ENCODE assay signal across 16 mouse cellular contexts in the genomic region with DNA sequence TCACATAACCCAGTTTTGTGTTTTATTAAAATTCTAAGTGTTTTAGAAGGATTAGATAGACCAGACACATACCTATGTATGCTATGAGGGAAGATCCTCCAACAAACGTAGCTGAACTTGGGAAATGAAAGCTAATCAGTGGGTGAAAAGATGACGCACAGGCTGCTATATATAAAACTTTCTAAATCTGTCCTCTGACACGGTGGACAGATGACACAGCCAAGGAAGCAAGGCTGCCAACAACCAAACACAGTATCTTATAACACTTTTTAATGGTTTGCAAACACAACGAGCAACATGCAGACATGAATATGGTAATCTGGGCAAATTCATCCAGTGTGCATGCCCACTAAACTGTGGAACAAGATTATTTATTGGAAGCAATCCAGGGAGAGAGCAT. TPM values are rescaled to one million over a fixed set of nuclear protein-coding genes. Genes with fewer than 3 reads are reported as not detected.
DNase-seq lines count a peak whose midpoint lies in the region; ATAC-seq lines count a peak whose summit lies in the region.
"Had no signal": no experiment of that assay in that cellular context is flagged by ENCODE, and none has a peak within 500 bp of the region (broad histone marks: within the 10 kb centered on the region; RNA-seq: fewer than 3 reads in every experiment).

A gene (minus strand): TSS at position 160 of the 400 bp plus-strand sequence.

- ATAC-seq in erythroid progenitor cell, adult 5-6 weeks (replicated peaks; ENCODE audit: low FRiP score, poor library complexity, severe bottlenecking), result no peak
- ATAC-seq in hindbrain, embryonic 16.5 days, result no peak
- ATAC-seq: hindbrain, postnatal 0 days; liver, embryonic 12.5 days had no signal

- intact Hi-C loops in heart, postnatal 14 days (cut with DNase I), result no loop called here

- H3K9me3 ChIP-seq in heart, embryonic 10.5 days, result no peaks in the 10 kb centered on the region
- H3K9me3 ChIP-seq in hindbrain, embryonic 16.5 days (ENCODE audit: control insufficient read depth, low read length), result no peaks in the 10 kb centered on the region
- H3K9me3 ChIP-seq: liver, embryonic 12.5 days had no signal

- H3K36me3 ChIP-seq in heart, embryonic 10.5 days, result no peaks in the 10 kb centered on the region
- no peaks in the 10 kb centered on the region for H3K36me3 ChIP-seq in hindbrain, embryonic 16.5 days (ENCODE audit: control insufficient read depth, insufficient read depth, low read length)
- H3K36me3 ChIP-seq: liver, embryonic 12.5 days had no signal

- no peaks in the 10 kb centered on the region for H3K27me3 ChIP-seq in heart, embryonic 10.5 days (ENCODE audit: insufficient read depth, poor library complexity, severe bottlenecking)
- H3K27me3 ChIP-seq in hindbrain, embryonic 16.5 days (replicated peaks; ENCODE audit: control insufficient read depth, insufficient read depth, low read length), result no peaks in the 10 kb centered on the region
- H3K27me3 ChIP-seq: liver, embryonic 12.5 days had no signal

- no peak within 1 kb of the TSS for H3K4me3 ChIP-seq in heart, embryonic 10.5 days
- H3K4me3 ChIP-seq in hindbrain, embryonic 16.5 days (ENCODE audit: low read length), result no peak within 1 kb of the TSS
- H3K4me3 ChIP-seq: left cerebral cortex, adult 2 months; liver, embryonic 12.5 days had no signal

- H3K4me2 ChIP-seq in hindbrain, embryonic 16.5 days (ENCODE audit: low read length), result no peak within 1 kb of the TSS
- H3K4me2 ChIP-seq: liver, embryonic 12.5 days had no signal

- 58% methylated on average over 4 of the region's 4 CpGs for WGBS in heart, embryonic 10.5 days
- WGBS in hindbrain, embryonic 16.5 days, result 68% methylated on average over 4 of the region's 4 CpGs

- DNase-seq in heart, adult 11 months, result peak; percentile 86
- DNase-seq in heart, embryonic 10.5 days (ENCODE audit: low spot score), result no peak
- DNase-seq in cerebellum, adult 8-10 months, result peak; percentile 52
- DNase-seq in gastrocnemius, postnatal 25 days, result peak; percentile 44
- peak; percentile 12 to 29 for DNase-seq in heart, postnatal 14 days
- no peak for DNase-seq in adrenal gland, adult 2 months
- DNase-seq: embryo, embryonic 11 days; thymus, postnatal 4 days had no signal

- no peak within 1 kb of the TSS for H3K27ac ChIP-seq in heart, embryonic 10.5 days
- no peak within 1 kb of the TSS for H3K27ac ChIP-seq in hindbrain, embryonic 16.5 days (ENCODE audit: low read depth, low read length)
- H3K27ac ChIP-seq: hindbrain, postnatal 0 days; kidney, postnatal 0 days; left cerebral cortex, adult 2 months; liver, embryonic 12.5 days; macrophage had no signal

- no peak within 1 kb of the TSS for H3K9ac ChIP-seq in hindbrain, embryonic 16.5 days (ENCODE audit: low read depth, low read length)
- H3K9ac ChIP-seq: liver, embryonic 12.5 days had no signal

- H3K4me1 ChIP-seq in heart, embryonic 10.5 days, result no peaks in the 10 kb centered on the region
- no peaks in the 10 kb centered on the region for H3K4me1 ChIP-seq in hindbrain, embryonic 16.5 days (ENCODE audit: control insufficient read depth, insufficient read depth, low read depth, low read length)
- H3K4me1 ChIP-seq: liver, embryonic 12.5 days had no signal

RNA-seq across cellular contexts. Expression of the gene that starts here (rescaled TPM):
- 0.31 and 1.1 TPM in 2 replicates for polyA plus RNA-seq in heart, embryonic 10.5 days (2016; fragmentation: Nextera tagmentation; extraction: Ambion mirVana)
- total RNA-seq in gastrocnemius, postnatal 25 days (2021), result 100 to 1,000 TPM; 108 to 119 TPM
- total RNA-seq in heart, postnatal 14 days (2021), result 100 to 1,000 TPM; 126 to 146 TPM
- total RNA-seq in erythroid progenitor cell, adult 5-6 weeks (2015; ENCODE audit: low replicate concordance), result not detected in 2 replicates
- total RNA-seq in erythroid progenitor cell, adult 5-6 weeks (2017; ENCODE audit: low replicate concordance), result not detected in 2 replicates
- not detected in 2 replicates for polyA plus RNA-seq in hindbrain, embryonic 16.5 days (2015; fragmentation: Nextera tagmentation; extraction: Ambion mirVana)
- total RNA-seq in adrenal gland, adult 2 months (2021), result not detected
- polyA plus RNA-seq in adrenal gland, adult 2 months (2012; rRNA removed), result not detected in 2 replicates
- total RNA-seq: hindbrain, postnatal 0 days; left cerebral cortex, adult 2 months; monocyte, adult 5-6 weeks had no signal
- polyA plus RNA-seq: hindbrain, postnatal 0 days; kidney, postnatal 0 days; liver, embryonic 12.5 days had no signal

Comparison
In these comparisons a context has a peak if more than half of its experiments do, and no peak if none do; other contexts are left out.
1. RNA of the gene that starts here (total RNA-seq): 126 to 146 TPM in heart, postnatal 14 days and 108 to 119 TPM in gastrocnemius, postnatal 25 days; not detected in adrenal gland, adult 2 months and not detected in erythroid progenitor cell, adult 5-6 weeks; every median in the first group is over 10 times any median in the second.
2. DNase-seq: peak in heart, adult 11 months (single experiment), cerebellum, adult 8-10 months (single experiment), gastrocnemius, postnatal 25 days (single experiment) and heart, postnatal 14 days (2 of 2); none in heart, embryonic 10.5 days (single experiment) and adrenal gland, adult 2 months (single experiment).